Mouse (Mus musculus) kidney, postnatal 0 days (tissue): ENCODE measurements at regions not wholly inside any gene's neighbourhood (a gene's known extent, or its start where the extent isn't known, plus 50 kb on each side); places are given as distances from the start of the nearest gene placed in this dataset.

Source experiments
- ATAC-seq: fragments of 200-750 bp; cut with Nextera tagmentation; replicated peaks from 2 replicates; pipeline ENCODE4 v1.8.0; 2017; ENCODE audit warnings: low read depth, moderate number of reproducible peaks, moderate TSS enrichment, moderate library complexity; ENCODE audit not compliant: low FRiP score
- DNase-seq: peaks from one replicate; pipeline ENCODE4 v3.0.0-alpha.2; 2016; ENCODE audit warnings: low spot score
- H3K27ac ChIP-seq: fragments of 300-500 bp; sonication (generic); 2 replicates; pipeline ENCODE4 v1.5.1; 2014; ENCODE audit warnings: mild to moderate bottlenecking
- H3K27me3 ChIP-seq: fragments of 300-500 bp; sonication (generic); 2 replicates; pipeline ENCODE4 v1.6.1; 2014; ENCODE audit warnings: low read length, mixed read lengths; ENCODE audit not compliant: insufficient read depth
- H3K36me3 ChIP-seq: fragments of 300-500 bp; sonication (generic); 2 replicates; pipeline ENCODE4 v1.6.1; 2014; ENCODE audit warnings: low read length, mixed read lengths; ENCODE audit not compliant: insufficient read depth
- H3K4me1 ChIP-seq: fragments of 300-500 bp; sonication (generic); replicated peaks from 2 replicates; pipeline ENCODE4 v1.6.1; 2014; ENCODE audit warnings: antibody characterized with exemption, low read length, mixed read lengths; ENCODE audit not compliant: insufficient read depth
- H3K4me2 ChIP-seq: fragments of 300-500 bp; sonication (generic); 2 replicates; pipeline ENCODE4 v1.6.1; 2014; ENCODE audit warnings: mild to moderate bottlenecking, low read length, moderate library complexity, mixed read lengths
- H3K4me3 ChIP-seq: fragments of 300-500 bp; sonication (generic); replicated peaks from 2 replicates; pipeline ENCODE4 v1.5.1; 2014; ENCODE audit warnings: low read depth, low read length
- H3K9ac ChIP-seq: fragments of 300-500 bp; sonication (generic); 2 replicates; pipeline ENCODE4 v1.6.1; 2014; ENCODE audit warnings: low read depth, low read length
- H3K9me3 ChIP-seq: fragments of 300-500 bp; sonication (generic); replicated peaks from 2 replicates; pipeline ENCODE4 v1.6.1; 2016; ENCODE audit warnings: low read length, inconsistent platforms, mixed read lengths
- CTCF ChIP-seq: IDR thresholded peaks from 2 replicates; pipeline ENCODE4 v1.5.1; 2016; ENCODE audit warnings: antibody characterized with exemption, low read depth, mild to moderate bottlenecking, moderate library complexity
- WGBS: fragments of 180-500 bp; shearing (Covaris S2); extraction: QIAGEN DNeasy Blood & Tissue Kit; methylation state at CpG from one replicate; pipeline ENCODE4 v1.1.7; 2014; 5-methylcytosine and 5-hydroxymethylcytosine counted together

DNA sequence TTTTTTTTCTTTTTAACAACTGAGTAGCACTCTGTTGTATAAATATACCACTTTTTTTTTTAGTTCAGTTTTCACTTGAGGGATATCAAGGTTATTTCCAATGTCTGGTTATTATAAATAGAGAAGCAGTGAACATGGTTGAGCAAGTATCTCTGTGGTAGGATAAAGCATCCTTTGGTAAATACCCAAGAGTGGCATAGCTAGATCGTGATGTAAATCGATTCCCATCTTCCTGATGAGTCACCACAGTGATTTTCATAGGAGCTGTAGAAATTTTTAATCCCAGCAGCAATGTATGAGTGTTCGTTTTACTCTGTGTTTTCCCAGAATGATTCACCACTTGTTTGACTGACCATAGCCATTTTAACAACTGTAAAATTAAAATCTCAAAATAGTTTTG lies 2212.0 kb downstream of the 9330182O14Rik start:
- Histone ChIP-seq H3K4me3 (no peak overlapping the region), H3K4me1 (no peaks in the 10 kb centered on the region), H3K36me3 (no peaks in the 10 kb centered on the region), H3K9ac (no peak overlapping the region), H3K27me3 (no peaks in the 10 kb centered on the region), H3K9me3 (no peaks in the 10 kb centered on the region), H3K27ac (no peak overlapping the region), H3K4me2 (no peak overlapping the region)
- ATAC-seq = no peak
- DNase-seq = no peak
- 85% methylated on average over 3 of the region's 3 CpGs for WGBS
- no peak for TF ChIP-seq CTCF

DNA sequence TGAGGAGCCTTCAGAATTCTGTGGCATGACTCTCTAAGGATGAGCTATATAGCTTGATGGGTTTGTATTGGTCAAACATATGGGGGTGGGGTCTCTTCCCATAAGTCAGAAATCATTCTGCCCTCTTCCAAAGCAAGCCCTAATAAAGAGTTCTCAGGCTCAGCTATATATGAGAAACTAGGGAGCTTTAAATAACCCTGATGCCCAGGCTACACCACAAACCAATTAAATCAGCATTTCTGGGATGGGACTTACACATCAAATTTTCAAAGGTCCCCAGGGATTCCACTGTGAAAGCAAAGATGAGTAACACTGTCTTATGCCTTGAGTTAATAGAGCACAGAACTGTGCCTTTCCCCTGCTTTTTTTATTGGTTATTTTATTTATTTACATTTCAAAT lies 2227.7 kb downstream of the 9330182O14Rik start:
- no peak for TF ChIP-seq CTCF
- DNase-seq = no peak

DNA sequence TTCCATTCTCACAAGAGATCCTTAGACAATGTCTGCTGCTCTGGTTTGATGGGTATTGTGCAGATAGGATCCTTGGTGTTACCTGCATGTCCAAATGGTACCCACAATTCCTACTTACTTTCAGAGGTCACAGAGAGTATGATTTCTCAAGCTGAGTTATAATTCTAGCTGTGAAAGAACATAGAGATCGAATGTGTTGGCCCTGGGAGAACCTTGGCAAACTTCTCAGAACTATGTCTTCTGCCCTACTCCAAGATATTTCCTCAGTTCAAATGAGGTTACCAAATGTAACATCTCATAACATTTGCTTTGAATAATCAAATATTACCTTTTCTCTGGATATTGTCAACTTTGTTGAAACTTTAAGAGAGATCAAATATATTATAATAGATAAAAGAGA lies 2230.8 kb downstream of the 9330182O14Rik start:
- no peaks in the 10 kb centered on the region for H3K27me3 ChIP-seq
- no peaks in the 10 kb centered on the region for H3K36me3 ChIP-seq
- ATAC-seq = no peak
- H3K4me2 ChIP-seq = no peak overlapping the region
- no peaks in the 10 kb centered on the region for H3K4me1 ChIP-seq
- H3K27ac ChIP-seq = no peak overlapping the region
- TF ChIP-seq CTCF = no peak
- H3K4me3 ChIP-seq = no peak overlapping the region
- WGBS = 80% methylated on average over 1 of the region's 1 CpGs
- DNase-seq = no peak
- H3K9ac ChIP-seq = no peak overlapping the region
- no peaks in the 10 kb centered on the region for H3K9me3 ChIP-seq

More for the DNA sequence above, 2227.7 kb downstream of the 9330182O14Rik start:
- Histone ChIP-seq H3K9ac (no peak overlapping the region), H3K4me1 (no peaks in the 10 kb centered on the region), H3K4me2 (no peak overlapping the region), H3K9me3 (no peaks in the 10 kb centered on the region), H3K27me3 (no peaks in the 10 kb centered on the region), H3K27ac (no peak overlapping the region), H3K36me3 (no peaks in the 10 kb centered on the region), H3K4me3 (no peak overlapping the region)
- ATAC-seq = no peak

DNA sequence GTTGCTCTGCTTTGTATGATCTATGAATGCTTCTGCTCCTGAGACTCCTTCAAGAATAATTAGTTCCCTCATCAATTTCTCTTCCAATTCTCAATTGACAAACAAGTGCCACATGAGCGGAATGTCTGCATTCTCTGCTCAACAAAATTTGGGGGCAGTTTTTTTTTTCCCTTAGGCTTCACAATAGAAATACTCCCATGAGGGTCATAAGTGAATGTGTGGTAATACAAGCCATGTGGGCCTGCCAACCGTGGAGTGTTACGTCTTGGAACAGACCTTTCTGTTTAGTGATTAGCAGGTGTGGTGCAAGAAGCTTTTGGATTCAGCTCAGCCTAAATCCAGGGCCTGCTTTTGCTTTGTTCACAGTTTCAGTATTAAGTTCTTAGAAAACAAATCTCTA lies 2232.6 kb downstream of the 9330182O14Rik start:
- DNase-seq (no peak), ATAC-seq (no peak)
- TF ChIP-seq CTCF = no peak
- no peak overlapping the region for H3K4me2 ChIP-seq
- H3K4me3 ChIP-seq = no peak overlapping the region
- no peaks in the 10 kb centered on the region for H3K4me1 ChIP-seq
- no peak overlapping the region for H3K27ac ChIP-seq
- H3K36me3 ChIP-seq = no peaks in the 10 kb centered on the region
- 64% methylated on average over 3 of the region's 3 CpGs for WGBS
- H3K9me3 ChIP-seq = no peaks in the 10 kb centered on the region
- no peak overlapping the region for H3K9ac ChIP-seq
- H3K27me3 ChIP-seq = no peaks in the 10 kb centered on the region

DNA sequence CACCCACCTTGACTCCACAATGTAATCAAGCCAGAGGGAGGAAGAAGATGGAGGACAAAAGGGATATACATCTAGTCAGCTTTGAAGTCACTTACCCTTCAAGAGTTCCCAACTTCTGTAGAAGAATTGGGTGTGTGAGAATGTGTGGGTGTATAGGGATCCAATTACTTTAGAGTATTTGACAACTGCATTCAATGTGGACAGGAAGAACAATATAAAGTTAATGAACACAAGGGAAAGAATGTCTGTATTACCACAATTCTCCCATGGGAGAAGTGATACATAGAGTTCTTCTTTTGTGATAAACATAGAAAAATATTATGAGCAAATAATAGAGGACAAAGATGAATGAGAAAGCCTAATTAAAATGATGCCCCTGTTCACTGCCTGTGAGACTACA lies 2235.4 kb downstream of the 9330182O14Rik start:
- Histone ChIP-seq H3K27ac (no peak overlapping the region), H3K27me3 (no peaks in the 10 kb centered on the region), H3K4me1 (no peaks in the 10 kb centered on the region), H3K4me2 (no peak overlapping the region), H3K36me3 (no peaks in the 10 kb centered on the region), H3K9ac (no peak overlapping the region), H3K4me3 (no peak overlapping the region), H3K9me3 (no peaks in the 10 kb centered on the region)
- no peak for TF ChIP-seq CTCF
- ATAC-seq (no peak), DNase-seq (peak; percentile 20)

DNA sequence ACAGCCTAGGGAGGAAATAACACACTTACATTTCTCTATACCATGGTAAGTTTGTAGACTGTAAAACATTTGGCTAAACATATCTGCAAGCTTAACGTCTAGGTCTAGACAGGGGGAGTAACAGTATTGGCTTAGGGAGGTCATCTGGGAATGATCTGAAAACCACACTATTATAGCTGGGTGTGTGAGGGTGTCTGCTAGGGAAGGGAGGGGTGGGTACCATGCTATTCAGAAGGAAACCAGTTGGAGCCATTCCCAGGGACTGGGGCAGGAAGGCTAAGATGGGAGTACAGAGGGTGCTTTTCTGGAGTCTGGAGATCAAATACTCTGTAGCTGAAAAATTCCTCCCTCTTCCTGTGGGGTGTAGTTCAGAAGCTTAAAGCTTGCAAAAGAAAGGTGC lies 2235.9 kb downstream of the 9330182O14Rik start:
- DNase-seq = no peak
- no peaks in the 10 kb centered on the region for H3K27me3 ChIP-seq
- no peaks in the 10 kb centered on the region for H3K4me1 ChIP-seq
- TF ChIP-seq CTCF = no peak
- no peak overlapping the region for H3K4me3 ChIP-seq
- 31% methylated on average over 1 of the region's 1 CpGs for WGBS
- H3K9ac ChIP-seq = no peak overlapping the region
- ATAC-seq = no peak
- no peak overlapping the region for H3K27ac ChIP-seq
- no peak overlapping the region for H3K4me2 ChIP-seq
- H3K36me3 ChIP-seq = no peaks in the 10 kb centered on the region
- H3K9me3 ChIP-seq = no peaks in the 10 kb centered on the region

DNA sequence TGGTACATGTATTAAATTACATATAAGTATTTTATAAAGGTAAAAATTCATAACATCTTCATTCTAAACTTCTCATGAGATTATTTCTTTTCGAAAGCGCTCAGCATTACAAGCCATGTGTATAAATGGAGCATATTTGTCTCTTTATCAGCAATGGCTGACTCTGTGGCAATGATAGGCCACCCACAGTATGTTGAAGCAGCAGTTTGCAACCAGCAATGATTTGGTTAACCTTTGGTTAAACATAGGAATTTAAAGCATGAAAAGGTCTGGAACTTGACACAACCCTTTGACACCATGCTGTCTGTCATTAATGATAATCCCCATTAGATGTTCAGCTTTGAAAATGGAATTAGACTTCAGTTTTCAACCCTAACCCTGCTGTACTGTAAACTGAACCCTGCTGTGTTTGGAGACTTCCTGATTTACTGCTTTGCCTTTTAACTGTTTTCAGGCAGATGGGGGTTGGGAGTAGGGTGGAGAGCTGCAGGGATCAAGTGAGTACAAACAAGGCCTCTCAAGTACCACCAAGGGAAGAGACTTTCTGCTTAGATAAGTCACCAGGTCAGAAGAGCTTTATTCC lies 2238.6 kb downstream of the 9330182O14Rik start:
- no peaks in the 10 kb centered on the region for H3K27me3 ChIP-seq
- no peaks in the 10 kb centered on the region for H3K36me3 ChIP-seq
- H3K4me2 ChIP-seq = no peak overlapping the region
- H3K9ac ChIP-seq = no peak overlapping the region
- no peak overlapping the region for H3K4me3 ChIP-seq
- peak; percentile 84 for DNase-seq
- no peak overlapping the region for H3K27ac ChIP-seq
- no peak for TF ChIP-seq CTCF
- no peaks in the 10 kb centered on the region for H3K4me1 ChIP-seq
- WGBS = 87% methylated on average over 2 of the region's 2 CpGs
- ATAC-seq = peak; percentile 49
- no peaks in the 10 kb centered on the region for H3K9me3 ChIP-seq
